Mouse (Mus musculus): ENCODE measurements at regions not wholly inside any gene's neighbourhood (a gene's known extent, or its start where the extent isn't known, plus 50 kb on each side); places are given as distances from the start of the nearest gene placed in this dataset.

GRCm38 (mm10) chr10:97389647-97390590 is 89.5 kb upstream of the Dcn start:
- Histone ChIP-seq H3K4me2 (ENCODE audit: low read length) (no peak overlapping the region), H3K27me3 (replicated peaks; ENCODE audit: control insufficient read depth, insufficient read depth, low read length) (no peaks in the 10 kb centered on the region), H3K4me3 (replicated peaks; ENCODE audit: low read length) (no peak overlapping the region), H3K36me3 (ENCODE audit: control insufficient read depth, insufficient read depth) (no peaks in the 10 kb centered on the region), H3K27ac (ENCODE audit: low read length) (no peak overlapping the region), H3K9ac (replicated peaks; ENCODE audit: low read depth, low read length) (no peak overlapping the region), H3K9me3 (ENCODE audit: control insufficient read depth, low read length) (no peaks in the 10 kb centered on the region), H3K4me1 (replicated peaks; ENCODE audit: control insufficient read depth, insufficient read depth, low read length) (no peaks in the 10 kb centered on the region)
- WGBS = 76% methylated on average over 7 of the region's 7 CpGs
- no peak for ATAC-seq

GRCm38 (mm10) chr10:97397062-97397771 is 82.2 kb upstream of the Dcn start:
- Histone ChIP-seq H3K27me3 (replicated peaks; ENCODE audit: control insufficient read depth, insufficient read depth, low read length) (no peaks in the 10 kb centered on the region), H3K36me3 (ENCODE audit: control insufficient read depth, insufficient read depth) (no peaks in the 10 kb centered on the region), H3K27ac (ENCODE audit: low read length) (no peak overlapping the region), H3K9me3 (ENCODE audit: control insufficient read depth, low read length) (no peaks in the 10 kb centered on the region), H3K4me2 (ENCODE audit: low read length) (no peak overlapping the region), H3K4me1 (replicated peaks; ENCODE audit: control insufficient read depth, insufficient read depth, low read length) (no peaks in the 10 kb centered on the region; the same call in 1 of the 2 replicates), H3K4me3 (replicated peaks; ENCODE audit: low read length) (no peak overlapping the region), H3K9ac (replicated peaks; ENCODE audit: low read depth, low read length) (no peak overlapping the region)
- WGBS = 38% methylated on average over 9 of the region's 9 CpGs
- no peak for ATAC-seq

DNA sequence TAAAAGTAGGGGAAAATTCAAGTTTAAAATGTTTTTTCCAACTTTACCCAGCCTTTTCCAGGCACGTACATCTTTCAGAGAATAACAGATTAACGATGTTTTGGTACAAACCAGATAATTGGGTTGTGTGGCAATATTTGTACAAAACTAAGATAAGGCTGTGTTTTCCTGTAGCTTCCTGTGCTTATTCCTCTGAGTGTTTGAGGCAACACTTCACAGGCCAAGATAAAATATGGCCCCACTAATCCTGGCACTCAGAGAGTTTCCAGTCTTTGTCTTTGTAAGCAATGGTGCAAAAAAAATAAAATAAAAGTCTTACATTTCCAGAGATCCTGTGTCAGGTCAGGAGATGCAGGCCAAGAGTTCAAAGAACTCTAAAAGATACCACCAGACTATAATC is 81.5 kb upstream of the Dcn start:
- H3K27ac ChIP-seq (ENCODE audit: low read length) = no peak overlapping the region
- no peak overlapping the region for H3K4me3 ChIP-seq (replicated peaks; ENCODE audit: low read length)
- no peaks in the 10 kb centered on the region; the same call in 1 of the 2 replicates for H3K4me1 ChIP-seq (replicated peaks; ENCODE audit: control insufficient read depth, insufficient read depth, low read length)
- no peaks in the 10 kb centered on the region for H3K9me3 ChIP-seq (ENCODE audit: control insufficient read depth, low read length)
- no peaks in the 10 kb centered on the region for H3K27me3 ChIP-seq (replicated peaks; ENCODE audit: control insufficient read depth, insufficient read depth, low read length)
- no peak overlapping the region for H3K4me2 ChIP-seq (ENCODE audit: low read length)
- no peak for ATAC-seq
- H3K9ac ChIP-seq (replicated peaks; ENCODE audit: low read depth, low read length) = no peak overlapping the region
- 74% methylated on average over 2 of the region's 2 CpGs for WGBS
- H3K36me3 ChIP-seq (ENCODE audit: control insufficient read depth, insufficient read depth) = no peaks in the 10 kb centered on the region

DNA sequence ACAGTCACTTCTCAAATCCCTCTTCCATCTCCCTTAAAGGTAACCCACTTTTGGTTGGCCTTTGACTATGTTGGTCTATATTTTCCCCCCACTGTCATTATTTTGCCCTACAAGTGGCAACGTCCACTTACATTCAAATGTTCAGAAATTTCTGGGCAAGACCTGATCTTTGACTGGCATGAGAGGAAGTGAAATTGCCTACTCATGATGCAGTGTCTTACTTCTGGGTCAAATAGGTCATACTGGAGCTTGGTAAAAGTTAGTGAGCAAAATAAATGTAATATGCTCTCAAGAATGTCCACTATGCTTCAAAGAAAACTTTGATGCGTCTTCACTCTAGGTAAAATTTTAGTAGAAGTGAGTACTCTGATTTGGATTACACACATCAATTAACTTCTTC is 76.9 kb upstream of the Dcn start:
- no peak for ATAC-seq
- WGBS = 95% methylated on average over 2 of the region's 2 CpGs
- Histone ChIP-seq H3K36me3 (ENCODE audit: control insufficient read depth, insufficient read depth) (no peaks in the 10 kb centered on the region), H3K9me3 (ENCODE audit: control insufficient read depth, low read length) (no peaks in the 10 kb centered on the region), H3K27ac (ENCODE audit: low read length) (no peak overlapping the region), H3K4me2 (ENCODE audit: low read length) (no peak overlapping the region), H3K27me3 (replicated peaks; ENCODE audit: control insufficient read depth, insufficient read depth, low read length) (no peaks in the 10 kb centered on the region), H3K4me3 (replicated peaks; ENCODE audit: low read length) (no peak overlapping the region), H3K4me1 (replicated peaks; ENCODE audit: control insufficient read depth, insufficient read depth, low read length) (no peaks in the 10 kb centered on the region; the same call in 1 of the 2 replicates), H3K9ac (replicated peaks; ENCODE audit: low read depth, low read length) (no peak overlapping the region)

DNA sequence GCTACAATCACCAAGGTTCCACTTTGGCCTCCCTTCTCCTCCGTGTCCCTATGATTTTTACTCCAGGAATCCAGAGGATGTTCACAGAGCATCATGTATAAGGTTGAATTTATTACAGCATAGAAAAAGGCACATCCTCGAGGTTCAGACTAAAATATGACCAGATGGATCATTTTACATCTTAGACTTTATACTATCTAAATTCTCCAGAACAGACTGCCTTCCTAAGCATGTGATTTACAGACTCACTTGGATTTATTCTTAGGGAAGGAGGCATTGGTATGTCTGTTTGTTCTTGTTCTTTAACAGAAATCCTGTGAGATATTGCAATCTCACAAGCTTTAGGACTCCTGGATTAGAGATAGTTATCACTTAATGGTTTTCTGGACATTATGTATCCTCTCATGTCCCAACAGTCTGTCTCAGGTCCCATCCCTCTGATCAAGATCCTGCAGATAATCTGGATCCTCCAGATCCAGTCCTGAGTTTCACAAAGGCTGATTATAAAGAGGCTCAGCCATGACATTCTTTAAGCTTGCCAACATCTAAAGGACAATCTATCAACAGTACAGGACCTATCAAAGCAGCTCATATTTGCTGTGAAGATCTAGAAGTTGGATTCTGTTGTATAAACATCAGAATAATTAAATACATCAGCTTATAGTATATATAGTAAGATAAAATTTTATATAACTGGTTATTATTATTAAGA is 75.2 kb upstream of the Dcn start:
- Histone ChIP-seq H3K36me3 (ENCODE audit: control insufficient read depth, insufficient read depth) (no peaks in the 10 kb centered on the region), H3K4me2 (ENCODE audit: low read length) (no peak overlapping the region), H3K4me1 (replicated peaks; ENCODE audit: control insufficient read depth, insufficient read depth, low read length) (no peaks in the 10 kb centered on the region), H3K27ac (ENCODE audit: low read length) (no peak overlapping the region), H3K4me3 (replicated peaks; ENCODE audit: low read length) (no peak overlapping the region), H3K9me3 (ENCODE audit: control insufficient read depth, low read length) (no peaks in the 10 kb centered on the region), H3K27me3 (replicated peaks; ENCODE audit: control insufficient read depth, insufficient read depth, low read length) (no peaks in the 10 kb centered on the region), H3K9ac (replicated peaks; ENCODE audit: low read depth, low read length) (no peak overlapping the region)
- ATAC-seq = no peak
- WGBS = 62% methylated on average over 2 of the region's 2 CpGs

- no peak overlapping the region for H3K9ac ChIP-seq (replicated peaks; ENCODE audit: low read depth, low read length)
- no peak for ATAC-seq
- no peak overlapping the region for H3K4me3 ChIP-seq (replicated peaks; ENCODE audit: low read length)
- 69% methylated on average over 1 of the region's 1 CpGs for WGBS
- no peak overlapping the region for H3K27ac ChIP-seq (ENCODE audit: low read length)
- no peaks in the 10 kb centered on the region for H3K4me1 ChIP-seq (replicated peaks; ENCODE audit: control insufficient read depth, insufficient read depth, low read length)
- no peak overlapping the region for H3K4me2 ChIP-seq (ENCODE audit: low read length)
- no peaks in the 10 kb centered on the region for H3K36me3 ChIP-seq (ENCODE audit: control insufficient read depth, insufficient read depth)
- no peaks in the 10 kb centered on the region for H3K9me3 ChIP-seq (ENCODE audit: control insufficient read depth, low read length)
- H3K27me3 ChIP-seq (replicated peaks; ENCODE audit: control insufficient read depth, insufficient read depth, low read length) = no peaks in the 10 kb centered on the region
Measured at GRCm38 (mm10) chr10:97409181-97409581, 70.2 kb upstream of the Dcn start.

DNA sequence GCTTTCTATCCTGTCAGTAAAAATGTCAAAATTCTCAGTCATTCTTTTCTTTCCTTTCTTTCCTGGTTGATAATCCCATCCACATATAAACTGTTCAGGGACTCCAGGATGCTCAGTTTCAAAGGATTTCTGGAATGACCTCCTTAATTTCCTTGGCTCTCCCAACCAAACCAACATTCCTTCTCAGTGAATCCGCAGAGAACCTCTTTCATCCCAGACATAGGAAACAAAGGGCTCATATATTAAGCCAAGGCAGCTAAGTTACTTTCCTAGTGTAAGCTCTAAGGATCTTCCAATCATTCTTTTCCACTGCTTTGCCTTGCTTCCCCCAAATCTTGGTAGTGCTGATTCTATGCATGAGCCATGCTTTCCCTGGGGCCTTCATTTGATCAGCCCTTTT is 69.5 kb upstream of the Dcn start:
- Histone ChIP-seq H3K9ac (replicated peaks; ENCODE audit: low read depth, low read length) (no peak overlapping the region), H3K4me2 (ENCODE audit: low read length) (no peak overlapping the region), H3K27ac (ENCODE audit: low read length) (no peak overlapping the region), H3K4me1 (replicated peaks; ENCODE audit: control insufficient read depth, insufficient read depth, low read length) (no peaks in the 10 kb centered on the region), H3K27me3 (replicated peaks; ENCODE audit: control insufficient read depth, insufficient read depth, low read length) (no peaks in the 10 kb centered on the region), H3K4me3 (replicated peaks; ENCODE audit: low read length) (no peak overlapping the region), H3K9me3 (ENCODE audit: control insufficient read depth, low read length) (no peaks in the 10 kb centered on the region), H3K36me3 (ENCODE audit: control insufficient read depth, insufficient read depth) (no peaks in the 10 kb centered on the region)
- ATAC-seq = no peak
- 75% methylated on average over 1 of the region's 1 CpGs for WGBS

- no peaks in the 10 kb centered on the region for H3K9me3 ChIP-seq (ENCODE audit: control insufficient read depth, low read length)
- H3K36me3 ChIP-seq (ENCODE audit: control insufficient read depth, insufficient read depth) = no peaks in the 10 kb centered on the region
- H3K27ac ChIP-seq (ENCODE audit: low read length) = no peak overlapping the region
- no peak overlapping the region for H3K9ac ChIP-seq (replicated peaks; ENCODE audit: low read depth, low read length)
- no peak overlapping the region for H3K4me3 ChIP-seq (replicated peaks; ENCODE audit: low read length)
- ATAC-seq = no peak
- H3K4me1 ChIP-seq (replicated peaks; ENCODE audit: control insufficient read depth, insufficient read depth, low read length) = no peaks in the 10 kb centered on the region
- H3K27me3 ChIP-seq (replicated peaks; ENCODE audit: control insufficient read depth, insufficient read depth, low read length) = no peaks in the 10 kb centered on the region
- 58% methylated on average over 1 of the region's 1 CpGs for WGBS
- no peak overlapping the region for H3K4me2 ChIP-seq (ENCODE audit: low read length)
Measured at GRCm38 (mm10) chr10:97422579-97422978, 56.8 kb upstream of the Dcn start.

GRCm38 (mm10) chr10:97423039-97423700 is 56.2 kb upstream of the Dcn start:
- Histone ChIP-seq H3K36me3 (ENCODE audit: control insufficient read depth, insufficient read depth) (no peaks in the 10 kb centered on the region), H3K27me3 (replicated peaks; ENCODE audit: control insufficient read depth, insufficient read depth, low read length) (no peaks in the 10 kb centered on the region), H3K4me2 (ENCODE audit: low read length) (no peak overlapping the region), H3K9ac (replicated peaks; ENCODE audit: low read depth, low read length) (no peak overlapping the region), H3K4me3 (replicated peaks; ENCODE audit: low read length) (no peak overlapping the region), H3K4me1 (replicated peaks; ENCODE audit: control insufficient read depth, insufficient read depth, low read length) (no peaks in the 10 kb centered on the region), H3K9me3 (ENCODE audit: control insufficient read depth, low read length) (no peaks in the 10 kb centered on the region), H3K27ac (ENCODE audit: low read length) (no peak overlapping the region)
- no peak for ATAC-seq
- 51% methylated on average over 4 of the region's 4 CpGs for WGBS
